Mouse (Mus musculus) heart, adult 2 months (tissue): ENCODE results near the gene Akr1cl. TPM values are rescaled to one million over a fixed set of nuclear protein-coding genes. Genes with fewer than 3 reads are reported as not detected.

Source experiments
- DNase-seq, 2 experiments: peaks; one replicate each; pipeline ENCODE4 v3.0.0; 2021
- H3K27ac ChIP-seq: fragments of 200-600 bp; 2 replicates; pipeline ENCODE4 v1.8.1; 2022
- H3K27me3 ChIP-seq: fragments of 200-500 bp; 2 replicates; pipeline ENCODE4 v1.6.1; 2012; ENCODE audit warnings: mild to moderate bottlenecking, low read length, inconsistent platforms, mixed read lengths; ENCODE audit not compliant: control insufficient read depth, insufficient read depth
- H3K36me3 ChIP-seq: fragments of 200-500 bp; 2 replicates; pipeline ENCODE4 v1.6.1; 2012; ENCODE audit warnings: low read length, inconsistent platforms; ENCODE audit not compliant: control insufficient read depth, insufficient read depth
- H3K4me1 ChIP-seq: fragments of 200-500 bp; 2 replicates; pipeline ENCODE4 v1.6.1; 2011; ENCODE audit warnings: low read length; ENCODE audit not compliant: control insufficient read depth, insufficient read depth
- H3K4me3 ChIP-seq: fragments of 200-600 bp; 2 replicates; pipeline ENCODE4 v1.8.1; 2022
- H3K79me2 ChIP-seq: fragments of 200-500 bp; replicated peaks from 2 replicates; pipeline ENCODE4 v1.6.1; 2012; ENCODE audit warnings: mild to moderate bottlenecking, inconsistent platforms, low read length, moderate library complexity, mixed read lengths; ENCODE audit not compliant: control insufficient read depth, insufficient read depth
- H3K9ac ChIP-seq: fragments of 200-500 bp; 2 replicates; pipeline ENCODE4 v1.6.1; 2012; ENCODE audit warnings: low read depth, mild to moderate bottlenecking, control low read depth, inconsistent platforms, low read length, mixed read lengths
- CTCF ChIP-seq: fragments of 200-600 bp; IDR thresholded peaks from 2 replicates; pipeline ENCODE4 v1.8.1; 2022; ENCODE audit warnings: antibody characterized with exemption, mild to moderate bottlenecking, moderate library complexity
- EP300 ChIP-seq: fragments of 200-500 bp; IDR thresholded peaks from 2 replicates; pipeline ENCODE4 v1.6.1; 2011; ENCODE audit warnings: low read depth, low read length, control low read depth; ENCODE audit not compliant: insufficient read depth
- POLR2A ChIP-seq: fragments of 200-500 bp; IDR thresholded peaks from 2 replicates; pipeline ENCODE4 v1.6.1; 2011; ENCODE audit warnings: mild to moderate bottlenecking, low read depth, low read length, control low read depth; ENCODE audit not compliant: insufficient read depth
- WGBS: fragments of 180-500 bp; shearing (Covaris S2); methylation state at CpG from one replicate; pipeline ENCODE4 v1.1.7; 2018; 5-methylcytosine and 5-hydroxymethylcytosine counted together
- intact Hi-C: fragments of 180-260 bp; cut with DNase I; formaldehyde crosslinking; loops from one replicate; pipeline ENCODE4 v1.15.1; 2025
- polyA plus RNA-seq: library from polyadenylated mRNA; depleted of rRNA; stranded (reverse); fragments of >200 nt; gene quantifications from 2 replicates; pipeline ENCODE4 v1.2.3, GENCODE M21; 2012; rRNA removed
- total RNA-seq, 2 experiments: library from RNA; stranded (reverse); gene quantifications; 2 replicates each; pipeline ENCODE4 v1.2.3; 2021

Akr1cl gene
- total and polyA plus RNA-seq, 3 experiments = 0.10 TPM; not detected in 2

GRCm38 (mm10) chr1:64988176-64988575 is 44.4 kb downstream of the Akr1cl start:
- no peak for TF ChIP-seq POLR2A
- no peak for TF ChIP-seq EP300
- no peak for TF ChIP-seq CTCF
- H3K4me1 ChIP-seq = no peaks in the 10 kb centered on the region
- H3K27me3 ChIP-seq = no peaks in the 10 kb centered on the region
- no peak overlapping the region for H3K9ac ChIP-seq
- no peak overlapping the region for H3K27ac ChIP-seq
- no peaks in the 10 kb centered on the region for H3K79me2 ChIP-seq
- DNase-seq = no peak
- H3K36me3 ChIP-seq = no peaks in the 10 kb centered on the region
- intact Hi-C loops = loop anchor here (5.0 kb wide), 2 partner anchors 71 to 371 kb away; partner anchors contain the start of gene Mettl21a
- no peak overlapping the region for H3K4me3 ChIP-seq

- no peaks in the 10 kb centered on the region for H3K27me3 ChIP-seq
- H3K9ac ChIP-seq = no peak overlapping the region
- H3K36me3 ChIP-seq = no peaks in the 10 kb centered on the region
- 28% methylated on average over 7 of the region's 7 CpGs for WGBS
- no peaks in the 10 kb centered on the region for H3K79me2 ChIP-seq
- intact Hi-C loops = loop anchor here (1.0 to 5.0 kb wide), 3 partner anchors 69 to 369 kb away; partner anchors contain the start of gene Mettl21a
- TF ChIP-seq CTCF (peak; percentile 70), EP300 (no peak)
- DNase-seq = peak; percentile 36 to 56
- H3K4me3 ChIP-seq = no peak overlapping the region
- no peak overlapping the region for H3K27ac ChIP-seq
- H3K4me1 ChIP-seq = no peaks in the 10 kb centered on the region
These were observed 46.4 kb downstream of the Akr1cl start for GRCm38 (mm10) chr1:64986120-64986519.

- Histone ChIP-seq H3K79me2 (no peaks in the 10 kb centered on the region), H3K4me3 (no peak overlapping the region), H3K9ac (no peak overlapping the region), H3K27me3 (no peaks in the 10 kb centered on the region), H3K27ac (no peak overlapping the region), H3K36me3 (no peaks in the 10 kb centered on the region), H3K4me1 (no peaks in the 10 kb centered on the region)
- no peak for DNase-seq
- intact Hi-C loops = no loop called here
- 59% methylated on average over 3 of the region's 3 CpGs for WGBS
- no peak for TF ChIP-seq POLR2A
These were observed 49.3 kb downstream of the Akr1cl start for GRCm38 (mm10) chr1:64983247-64983646.

- H3K4me1 ChIP-seq = no peaks in the 10 kb centered on the region
- H3K79me2 ChIP-seq = no peaks in the 10 kb centered on the region
- no peak for DNase-seq
- intact Hi-C loops = no loop called here
- TF ChIP-seq POLR2A (no peak), CTCF (no peak), EP300 (no peak)
- H3K9ac ChIP-seq = no peak overlapping the region
- WGBS = 70% methylated on average over 7 of the region's 7 CpGs
- no peaks in the 10 kb centered on the region for H3K27me3 ChIP-seq
- H3K27ac ChIP-seq = no peak overlapping the region
- no peaks in the 10 kb centered on the region for H3K36me3 ChIP-seq
- no peak overlapping the region for H3K4me3 ChIP-seq
These were observed 54.2 kb downstream of the Akr1cl start for GRCm38 (mm10) chr1:64978321-64978799.

GRCm38 (mm10) chr1:64975346-64975745 is 57.2 kb downstream of the Akr1cl start:
- no peaks in the 10 kb centered on the region for H3K36me3 ChIP-seq
- no peaks in the 10 kb centered on the region for H3K79me2 ChIP-seq
- no peak for DNase-seq
- TF ChIP-seq EP300 (no peak), CTCF (no peak), POLR2A (no peak)
- H3K9ac ChIP-seq = no peak overlapping the region
- H3K4me1 ChIP-seq = no peaks in the 10 kb centered on the region
- no peak overlapping the region for H3K27ac ChIP-seq
- WGBS = 80% methylated on average over 7 of the region's 7 CpGs
- H3K27me3 ChIP-seq = no peaks in the 10 kb centered on the region
- H3K4me3 ChIP-seq = no peak overlapping the region
- intact Hi-C loops = no loop called here

GRCm38 (mm10) chr1:64970685-64971084 is 61.9 kb downstream of the Akr1cl start:
- no peak for DNase-seq
- no peak overlapping the region for H3K27ac ChIP-seq
- H3K36me3 ChIP-seq = no peaks in the 10 kb centered on the region
- no peaks in the 10 kb centered on the region for H3K27me3 ChIP-seq
- intact Hi-C loops = no loop called here
- no peak overlapping the region for H3K9ac ChIP-seq
- H3K79me2 ChIP-seq = no peaks in the 10 kb centered on the region
- H3K4me3 ChIP-seq = no peak overlapping the region
- WGBS = 31% methylated on average over 5 of the region's 5 CpGs
- TF ChIP-seq POLR2A = no peak
- no peak for TF ChIP-seq EP300
- no peak for TF ChIP-seq CTCF
- no peaks in the 10 kb centered on the region for H3K4me1 ChIP-seq

Other genes with a start within 250 kb of the Akr1cl start
- gene Plekhm3, start 75.9 kb downstream of the Akr1cl start, total RNA-seq = 1 to 10 TPM; 6.8 to 6.9 TPM
- 3.3 and 4.7 TPM in 2 replicates for gene Plekhm3, start 75.9 kb downstream of the Akr1cl start, polyA plus RNA-seq
- gene Cryge, start 18.4 kb upstream of the Akr1cl start, total RNA-seq = not detected
- gene Cryge, start 18.4 kb upstream of the Akr1cl start, polyA plus RNA-seq = not detected in 2 replicates
- not detected for gene Crygd, start 30.7 kb upstream of the Akr1cl start, total RNA-seq
- gene Crygd, start 30.7 kb upstream of the Akr1cl start, polyA plus RNA-seq = not detected in 2 replicates
- not detected for gene Crygc, start 40.9 kb upstream of the Akr1cl start, total RNA-seq
- not detected in 2 replicates for gene Crygc, start 40.9 kb upstream of the Akr1cl start, polyA plus RNA-seq
- gene Crygb, start 49.5 kb upstream of the Akr1cl start, total RNA-seq = not detected
- gene Crygb, start 49.5 kb upstream of the Akr1cl start, polyA plus RNA-seq = not detected in 2 replicates
- not detected for gene Cryga, start 70.6 kb upstream of the Akr1cl start, total RNA-seq
- gene Cryga, start 70.6 kb upstream of the Akr1cl start, polyA plus RNA-seq = not detected in 2 replicates
- gene Gm28845, start 86.8 kb upstream of the Akr1cl start, total RNA-seq = not detected
- not detected in 2 replicates for gene Gm28845, start 86.8 kb upstream of the Akr1cl start, polyA plus RNA-seq
- gene D630023F18Rik, start 90.5 kb upstream of the Akr1cl start, total RNA-seq = not detected
- 0.12 TPM in 1 of 2 replicates, not detected in the other for gene D630023F18Rik, start 90.5 kb upstream of the Akr1cl start, polyA plus RNA-seq
- 10 to 100 TPM; 57.8 to 88.9 TPM for gene Idh1, start 153.7 kb upstream of the Akr1cl start, total RNA-seq
- 22.1 and 39.9 TPM in 2 replicates for gene Idh1, start 153.7 kb upstream of the Akr1cl start, polyA plus RNA-seq
- 10 to 100 TPM in 1 of 2 experiments, 1 to 10 TPM in 1; 9.6 to 10.3 TPM for gene Pikfyve, start 153.9 kb upstream of the Akr1cl start, total RNA-seq
- gene Pikfyve, start 153.9 kb upstream of the Akr1cl start, polyA plus RNA-seq = 2.5 and 4.2 TPM in 2 replicates
- not detected for gene Pth2r, start 249.3 kb upstream of the Akr1cl start, total RNA-seq
- not detected in 2 replicates for gene Pth2r, start 249.3 kb upstream of the Akr1cl start, polyA plus RNA-seq